Mouse (Mus musculus) leukemia stem cell, adult 10-12 weeks (primary cell): Measurements from ENCODE around the gene Med8. TPM values are rescaled to one million over a fixed set of nuclear protein-coding genes. Genes with fewer than 3 reads are reported as not detected.

Source experiments
- polyA plus RNA-seq: library from polyadenylated mRNA; stranded (reverse); fragments of >175 nt; gene quantifications from 2 replicates; pipeline ENCODE4 v1.2.3, GENCODE M21; 2012; ENCODE audit warnings: low replicate concordance

The Med8 gene
- 4.6 and 21.7 TPM in 2 replicates for polyA plus RNA-seq

GRCm38 (mm10) chr4:118409142-118409900 lies at the start of gene Med8, which contains the start of gene Szt2:
Med8 (plus strand) TSS chr4:118409337.
Szt2 (minus strand) TSS chr4:118409273.

GRCm38 (mm10) chr4:118427768-118428451 lies 18.8 kb downstream of the Med8 start, which contains the start of gene Elovl1:
Elovl1 (plus strand) TSS chr4:118428093.

GRCm38 (mm10) chr4:118436820-118437603 lies 27.9 kb downstream of the Med8 start, which contains the start of gene Cdc20:
Cdc20 (minus strand) TSS chr4:118437352.

GRCm38 (mm10) chr4:118457345-118457975 lies 48.3 kb downstream of the Med8 start, which contains the start of gene Mpl:
Mpl (minus strand) TSS chr4:118457513.

Other genes with a start within 250 kb of the Med8 start
- gene Kdm4a, start 229.3 kb upstream of the Med8 start, polyA plus RNA-seq = 16.5 and 26.6 TPM in 2 replicates
- 0.97 and 1.3 TPM in 2 replicates for gene Ptprf, start 117.9 kb upstream of the Med8 start, polyA plus RNA-seq
- gene Szt2, start 64 bp upstream of the Med8 start, polyA plus RNA-seq = 75.1 and 207 TPM in 2 replicates
- gene Elovl1, start 18.8 kb downstream of the Med8 start, polyA plus RNA-seq = 188 and 308 TPM in 2 replicates
- 174 and 305 TPM in 2 replicates for gene Cdc20, start 28.0 kb downstream of the Med8 start, polyA plus RNA-seq
- gene Mpl, start 48.2 kb downstream of the Med8 start, polyA plus RNA-seq = 0.49 and 1.2 TPM in 2 replicates
- gene Tie1, start 80.7 kb downstream of the Med8 start, polyA plus RNA-seq = 2.2 and 6.8 TPM in 2 replicates
- not detected in 2 replicates for gene 2610528J11Rik, start 117.7 kb downstream of the Med8 start, polyA plus RNA-seq
- not detected in 2 replicates for gene Tmem125, start 134.7 kb downstream of the Med8 start, polyA plus RNA-seq
- not detected in 2 replicates for gene Cfap57, start 211.4 kb downstream of the Med8 start, polyA plus RNA-seq
- 4.3 and 10.8 TPM in 2 replicates for gene Ebna1bp2, start 211.5 kb downstream of the Med8 start, polyA plus RNA-seq
- gene Olfr62, start 249.6 kb downstream of the Med8 start, polyA plus RNA-seq = not detected in 2 replicates